Mouse (Mus musculus) brain, embryonic 14.5 days (tissue): ENCODE measurements around the gene Abca5.

Source experiments
- CTCF ChIP-seq: fragments of 200-500 bp; IDR thresholded peaks from 2 replicates; pipeline ENCODE4 v1.5.1; 2012; ENCODE audit warnings: inconsistent platforms, mild to moderate bottlenecking, moderate library complexity, borderline replicate concordance; ENCODE audit not compliant: insufficient read depth, insufficient read length; ENCODE audit errors: extremely low read depth
- POLR2A ChIP-seq: fragments of 200-500 bp; IDR thresholded peaks from 2 replicates; pipeline ENCODE4 v1.6.1; 2012; ENCODE audit warnings: mild to moderate bottlenecking, inconsistent platforms, borderline replicate concordance; ENCODE audit not compliant: poor library complexity, insufficient read depth, insufficient read length, severe bottlenecking; ENCODE audit errors: extremely low read depth

DNA sequence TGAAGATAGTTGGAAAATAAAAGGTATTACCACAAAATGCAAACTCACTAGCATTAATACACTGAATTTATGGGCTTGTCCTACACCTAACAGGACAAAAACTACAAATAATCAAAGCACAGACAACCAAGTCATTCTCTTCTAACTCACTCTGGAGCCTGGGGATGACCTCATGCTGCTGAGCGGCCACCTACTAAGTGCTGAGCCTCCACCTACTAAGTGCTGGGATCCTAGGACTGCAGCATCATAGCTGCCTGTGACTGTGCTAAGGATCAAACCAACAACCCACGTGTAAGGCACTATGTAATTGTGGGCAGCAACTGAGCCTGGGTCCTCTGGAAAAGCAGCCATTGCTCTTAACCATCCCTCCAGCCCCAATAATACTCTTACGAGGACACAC, 51.2 kb downstream of the Abca5 start:
- TF ChIP-seq POLR2A (no peak), CTCF (no peak)
